Mouse (Mus musculus) testis, adult 2 months (tissue): ENCODE results near the gene Rsad1. TPM values are rescaled to one million over a fixed set of nuclear protein-coding genes. Genes with fewer than 3 reads are reported as not detected.
A peak's percentile ranks its signal among the peaks of the same experiment; 100 is the strongest.

Source experiments
- H3K27ac ChIP-seq: fragments of 200-500 bp; 2 replicates; pipeline ENCODE4 v1.5.1; 2012; ENCODE audit warnings: low read depth, low read length; ENCODE audit not compliant: control insufficient read depth, insufficient read depth
- H3K27me3 ChIP-seq: fragments of 200-500 bp; 2 replicates; pipeline ENCODE4 v1.6.1; 2012; ENCODE audit warnings: mild to moderate bottlenecking, low read length, moderate library complexity; ENCODE audit not compliant: control insufficient read depth, insufficient read depth
- H3K36me3 ChIP-seq: fragments of 200-500 bp; 2 replicates; pipeline ENCODE4 v1.6.1; 2012; ENCODE audit warnings: mild to moderate bottlenecking, low read length; ENCODE audit not compliant: control insufficient read depth, insufficient read depth
- H3K4me1 ChIP-seq: fragments of 200-500 bp; 2 replicates; pipeline ENCODE4 v1.6.1; 2012; ENCODE audit warnings: low read length; ENCODE audit not compliant: control insufficient read depth, insufficient read depth
- H3K4me3 ChIP-seq: fragments of 200-500 bp; 2 replicates; pipeline ENCODE4 v1.5.1; 2012; ENCODE audit warnings: low read depth, mild to moderate bottlenecking, low read length, moderate library complexity, mixed read lengths; ENCODE audit not compliant: control insufficient read depth
- CTCF ChIP-seq: fragments of 200-500 bp; IDR thresholded peaks from 2 replicates; pipeline ENCODE4 v1.5.1; 2012; ENCODE audit warnings: low read depth, mild to moderate bottlenecking, inconsistent platforms, low read length, moderate library complexity; ENCODE audit not compliant: control insufficient read depth, insufficient read depth, insufficient replicate concordance
- POLR2A ChIP-seq: fragments of 200-500 bp; IDR thresholded peaks from 2 replicates; pipeline ENCODE4 v1.6.1; 2012; ENCODE audit warnings: low read depth, mild to moderate bottlenecking, inconsistent platforms, low read length, moderate library complexity; ENCODE audit not compliant: control insufficient read depth
- polyA plus RNA-seq: library from polyadenylated mRNA; depleted of rRNA; stranded (reverse); fragments of >200 nt; gene quantifications from 2 replicates; pipeline ENCODE4 v1.2.3, GENCODE M21; 2012

Gene Rsad1
- polyA plus RNA-seq, 1 experiment: 5.1 TPM

DNA sequence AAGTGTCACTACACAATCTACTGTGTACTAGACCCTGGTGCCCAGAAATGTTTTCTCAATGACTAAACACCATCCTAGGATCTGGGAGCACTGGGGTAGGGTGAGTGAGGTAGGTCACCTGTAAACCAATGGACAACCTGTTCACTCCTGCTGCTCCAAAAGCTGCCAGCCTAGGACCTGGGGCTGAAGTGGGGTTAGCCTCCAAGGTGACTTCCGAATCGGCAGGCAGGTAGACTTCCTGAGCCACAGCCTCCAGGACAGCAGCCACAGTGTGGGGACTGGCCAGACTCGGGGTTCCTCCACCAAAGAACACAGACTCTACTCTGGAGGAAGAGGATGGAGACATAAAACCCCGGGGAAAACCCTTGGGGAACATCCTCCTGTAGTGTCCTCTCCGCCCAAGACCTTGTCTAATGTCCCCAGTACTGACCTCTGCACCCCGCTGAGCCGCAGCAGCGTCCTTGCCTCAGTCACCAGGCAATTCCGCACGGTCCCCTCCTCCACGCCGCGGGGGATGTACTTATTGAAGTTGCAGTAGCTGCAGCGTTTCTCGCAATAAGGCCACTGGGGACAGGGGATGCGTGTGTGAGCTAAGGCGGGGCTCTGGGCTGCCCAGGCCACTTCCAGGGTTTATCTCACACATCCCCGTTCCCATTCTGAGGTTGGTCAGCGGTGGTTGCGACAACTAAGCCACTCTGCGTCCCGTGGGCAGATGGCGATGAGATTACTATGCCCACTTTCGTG lies 842 bp downstream of the Rsad1 start:
- Histone ChIP-seq H3K4me3 (peak overlapping the region; percentile 97), H3K36me3 (no peaks in the 10 kb centered on the region), H3K4me1 (peaks cover 30% of the 10 kb centered on the region), H3K27me3 (no peaks in the 10 kb centered on the region), H3K27ac (peak overlapping the region; percentile 93)
- TF ChIP-seq POLR2A (no peak), CTCF (no peak)

DNA sequence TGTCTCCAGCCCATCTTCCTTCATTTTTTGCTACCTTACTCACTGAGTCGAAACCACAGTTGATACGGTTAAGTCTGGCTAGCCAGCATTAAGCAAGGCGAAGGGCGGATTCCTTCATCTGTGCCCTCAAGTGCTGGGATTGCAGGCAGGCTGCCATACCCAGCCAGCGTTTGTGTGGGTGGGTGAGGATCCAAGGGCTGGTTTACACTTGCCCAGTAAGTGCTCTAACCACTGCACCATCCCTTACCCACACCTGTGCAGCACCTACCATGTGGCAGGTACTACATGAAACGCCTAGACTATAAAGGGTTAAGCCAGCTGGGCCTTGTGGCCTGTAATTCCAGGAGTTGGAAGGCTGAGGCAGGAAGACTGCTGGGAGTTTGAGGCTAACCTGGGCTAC lies 1.8 kb downstream of the Rsad1 start:
- Histone ChIP-seq H3K4me1 (peaks cover 30% of the 10 kb centered on the region), H3K4me3 (no peak overlapping the region), H3K27me3 (no peaks in the 10 kb centered on the region), H3K36me3 (no peaks in the 10 kb centered on the region), H3K27ac (no peak overlapping the region)
- TF ChIP-seq CTCF (no peak), POLR2A (no peak)

DNA sequence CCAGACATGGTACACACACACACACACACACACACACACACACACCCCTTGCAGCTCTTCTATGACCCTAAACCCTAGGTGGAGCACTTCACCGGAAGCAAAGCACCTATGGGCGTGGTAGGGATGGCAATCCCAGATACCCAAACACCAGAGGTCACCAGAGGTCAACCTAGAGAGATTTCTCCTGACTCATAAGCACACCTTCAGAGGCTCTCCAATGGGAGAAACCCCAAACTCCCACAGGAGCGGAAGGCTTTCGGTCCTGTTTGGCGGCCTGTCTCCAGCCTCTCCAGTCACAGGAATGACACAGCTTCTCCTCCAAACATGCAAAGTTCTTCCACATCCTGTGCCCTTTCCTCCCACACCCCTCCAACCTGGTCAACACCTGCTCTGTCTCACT lies 2.7 kb downstream of the Rsad1 start:
- peaks cover 30% of the 10 kb centered on the region for H3K4me1 ChIP-seq
- H3K27ac ChIP-seq: no peak overlapping the region
- no peak for TF ChIP-seq POLR2A
- no peak for TF ChIP-seq CTCF
- H3K4me3 ChIP-seq: no peak overlapping the region
- H3K36me3 ChIP-seq: no peaks in the 10 kb centered on the region
- H3K27me3 ChIP-seq: no peaks in the 10 kb centered on the region

DNA sequence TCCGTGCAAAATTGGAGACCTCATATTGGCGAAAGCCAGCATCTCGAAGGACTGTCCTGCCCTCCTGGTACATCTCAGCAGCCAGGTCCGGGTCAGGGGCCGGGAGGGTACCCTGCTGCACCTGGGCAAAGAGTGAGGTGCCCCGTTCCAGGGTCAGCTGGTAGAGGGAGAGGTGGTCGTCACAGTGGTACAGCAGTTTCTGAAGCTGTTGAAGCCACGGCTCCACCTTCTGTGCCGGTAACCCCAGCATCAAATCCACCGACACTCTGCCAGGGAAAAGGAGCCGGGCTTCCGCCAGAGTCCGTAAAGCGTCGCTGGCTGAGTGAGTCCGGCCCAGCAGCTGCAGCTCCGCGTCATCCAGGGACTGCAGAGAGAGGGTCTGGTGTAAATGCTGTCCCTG lies 4.6 kb downstream of the Rsad1 start:
- Histone ChIP-seq H3K27me3 (no peaks in the 10 kb centered on the region), H3K4me3 (peak overlapping the region; percentile 36), H3K4me1 (peaks cover 20% of the 10 kb centered on the region), H3K36me3 (no peaks in the 10 kb centered on the region), H3K27ac (no peak overlapping the region)
- TF ChIP-seq POLR2A: no peak

DNA sequence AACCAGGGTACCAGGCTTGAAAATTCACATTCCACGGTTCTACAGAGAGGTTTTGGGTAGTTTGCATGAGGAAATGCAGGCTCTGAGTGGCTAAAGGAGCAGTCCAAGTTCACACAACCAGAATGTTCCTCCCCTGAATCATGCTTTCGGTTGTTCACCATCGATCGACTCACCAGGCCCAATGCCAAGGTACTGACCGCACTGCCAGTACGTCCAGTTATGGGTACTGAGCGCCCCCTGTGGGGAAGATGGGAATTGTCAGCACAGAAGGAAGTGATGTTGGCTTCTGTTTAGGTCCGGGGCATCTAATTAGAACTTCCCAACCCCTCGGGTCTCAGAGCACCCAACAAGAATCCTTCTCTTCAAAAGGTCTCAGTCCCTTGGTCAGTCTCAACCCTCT lies 5.1 kb downstream of the Rsad1 start:
- peaks cover 20% of the 10 kb centered on the region for H3K4me1 ChIP-seq
- H3K36me3 ChIP-seq: no peaks in the 10 kb centered on the region
- TF ChIP-seq CTCF: peak; percentile 94
- no peak for TF ChIP-seq POLR2A
- H3K27me3 ChIP-seq: no peaks in the 10 kb centered on the region
- H3K27ac ChIP-seq: no peak overlapping the region
- H3K4me3 ChIP-seq: no peak overlapping the region

DNA sequence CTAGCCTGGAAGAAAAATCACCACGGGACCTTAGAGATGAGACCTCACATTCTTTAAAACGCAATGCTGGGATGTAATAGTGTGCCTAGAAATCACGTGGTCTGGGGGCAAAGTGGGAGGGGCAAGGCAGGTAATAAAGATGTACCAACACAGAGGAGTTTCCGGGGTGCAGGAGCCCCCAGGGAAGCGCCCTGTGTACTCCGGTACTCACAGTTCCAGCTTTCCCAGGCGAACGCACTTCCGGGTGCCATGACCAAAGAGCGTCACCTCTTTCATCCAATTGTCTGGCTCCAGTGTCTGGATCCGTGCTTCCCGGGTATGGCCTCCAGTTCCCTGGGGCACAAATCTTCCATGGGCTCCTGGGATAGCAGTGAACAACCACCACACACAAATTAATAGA lies 5.7 kb downstream of the Rsad1 start:
- no peaks in the 10 kb centered on the region for H3K27me3 ChIP-seq
- H3K4me3 ChIP-seq: no peak overlapping the region
- H3K27ac ChIP-seq: no peak overlapping the region
- TF ChIP-seq CTCF: no peak
- TF ChIP-seq POLR2A: no peak
- H3K4me1 ChIP-seq: peaks cover 16% of the 10 kb centered on the region
- no peaks in the 10 kb centered on the region for H3K36me3 ChIP-seq

DNA sequence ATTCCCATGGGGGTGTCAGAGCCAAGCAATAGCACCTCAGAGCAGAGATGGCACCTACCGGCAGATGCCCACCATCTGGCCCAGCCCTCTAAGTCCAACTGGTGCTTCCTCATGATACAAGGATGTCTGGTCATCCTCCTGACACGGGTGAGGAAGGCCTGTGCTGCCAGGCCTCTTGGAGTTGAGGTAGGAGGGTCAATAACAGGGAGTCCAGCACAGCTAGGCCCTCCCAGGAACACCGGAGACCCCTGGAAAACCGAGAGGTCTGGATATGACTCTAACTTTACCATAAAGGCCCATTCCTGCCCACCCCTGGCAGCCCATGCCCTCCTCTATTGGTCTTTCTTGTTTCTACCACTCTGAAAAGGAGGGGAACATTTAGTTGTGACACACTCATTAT lies 6.7 kb downstream of the Rsad1 start:
- TF ChIP-seq POLR2A (no peak), CTCF (no peak)
- Histone ChIP-seq H3K4me3 (no peak overlapping the region), H3K4me1 (peaks cover 11% of the 10 kb centered on the region), H3K27ac (no peak overlapping the region), H3K27me3 (no peaks in the 10 kb centered on the region), H3K36me3 (no peaks in the 10 kb centered on the region)

DNA sequence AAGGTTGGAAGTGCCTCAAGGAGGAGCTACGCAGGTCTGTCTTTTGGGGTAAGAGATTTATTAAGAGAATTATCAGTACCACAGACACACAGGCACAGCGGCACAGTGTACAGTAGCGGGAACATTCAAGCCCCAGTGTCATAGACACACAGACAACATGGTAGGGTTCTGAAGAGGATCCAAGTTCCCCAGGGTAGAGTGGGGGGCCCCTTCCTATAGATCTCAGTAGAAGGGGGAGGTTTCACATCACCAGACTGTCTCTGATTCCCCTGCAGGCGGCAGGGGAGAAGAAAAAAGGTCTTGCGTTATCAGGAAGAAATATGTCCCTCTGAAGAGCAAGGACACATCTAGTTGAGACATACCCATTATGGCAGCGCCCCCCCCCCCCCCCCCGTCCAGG lies 9.3 kb downstream of the Rsad1 start:
- H3K4me3 ChIP-seq: no peak overlapping the region
- TF ChIP-seq CTCF (no peak), POLR2A (no peak)
- peaks cover 11% of the 10 kb centered on the region for H3K4me1 ChIP-seq
- no peaks in the 10 kb centered on the region for H3K36me3 ChIP-seq
- no peak overlapping the region for H3K27ac ChIP-seq
- H3K27me3 ChIP-seq: no peaks in the 10 kb centered on the region
